Mouse (Mus musculus) spleen, postnatal 10 days (tissue): ENCODE measurements around the gene Oaf.

Experiments used
- DNase-seq, 2 experiments: peaks; one replicate each; pipeline ENCODE4 v3.0.0; 2021 to 2022; ENCODE audit warnings: low spot score in 2 of 2

The Oaf gene

GRCm38 (mm10) chr9:43225481-43225880 is 14.2 kb downstream of the Oaf start:
- no peak for DNase-seq

- DNase-seq = no peak
Observed at GRCm38 (mm10) chr9:43224771-43225355, 14.8 kb downstream of the Oaf start.

GRCm38 (mm10) chr9:43222429-43222715 is 17.3 kb downstream of the Oaf start:
- no peak for DNase-seq

GRCm38 (mm10) chr9:43221643-43222428 is 17.9 kb downstream of the Oaf start:
- peak; percentile 78 to 89 for DNase-seq

- DNase-seq = peak in 1 of 2 experiments; percentile 46
Observed at GRCm38 (mm10) chr9:43210771-43211450, 28.8 kb downstream of the Oaf start.

- no peak for DNase-seq
Observed at GRCm38 (mm10) chr9:43210190-43210682, 29.5 kb downstream of the Oaf start, which contains the start of gene Pou2f3. Pou2f3 (minus strand) TSS chr9:43210369.

- no peak for DNase-seq
Observed at GRCm38 (mm10) chr9:43206022-43206390, 33.7 kb downstream of the Oaf start.

GRCm38 (mm10) chr9:43205343-43206021 is 34.2 kb downstream of the Oaf start:
- no peak for DNase-seq

GRCm38 (mm10) chr9:43200212-43200611 is 39.5 kb downstream of the Oaf start:
- no peak for DNase-seq

GRCm38 (mm10) chr9:43194001-43194400 is 45.7 kb downstream of the Oaf start:
- no peak for DNase-seq

- DNase-seq = no peak
Observed at GRCm38 (mm10) chr9:43191561-43191960, 48.1 kb downstream of the Oaf start.

- no peak for DNase-seq
Observed at GRCm38 (mm10) chr9:43189021-43189356, 50.7 kb downstream of the Oaf start.

- no peak for DNase-seq
Observed at GRCm38 (mm10) chr9:43188309-43189020, 51.2 kb downstream of the Oaf start.

GRCm38 (mm10) chr9:43179614-43180013 is 60.1 kb downstream of the Oaf start:
- DNase-seq = no peak

GRCm38 (mm10) chr9:43178172-43178571 is 61.5 kb downstream of the Oaf start:
- no peak for DNase-seq
